Comparison of ENCODE assay signal across 16 mouse cellular contexts in genomic region chr12:86509295-86510279, GRCm38 (mm10).
DNase-seq lines count a peak whose midpoint lies in the region; ATAC-seq lines count a peak whose summit lies in the region.
"Had no signal": no experiment of that assay in that cellular context is flagged by ENCODE, and none has a peak within 500 bp of the region (broad histone marks: within the 10 kb centered on the region; RNA-seq: fewer than 3 reads in every experiment).

No protein-coding gene starts in this region.

- no peak overlapping the region for H3K9ac ChIP-seq in kidney, embryonic 15.5 days
- H3K9ac ChIP-seq in hindbrain, embryonic 13.5 days: peak overlapping the region; percentile 14; the same call in 1 of the 2 replicates
- H3K9ac ChIP-seq in midbrain, embryonic 16.5 days (ENCODE audit: low read depth, low read length): peak overlapping the region; percentile 15; the same call in 1 of the 2 replicates
- H3K9ac ChIP-seq: embryonic facial prominence, embryonic 15.5 days; limb, embryonic 12.5 days had no signal

- no peaks in the 10 kb centered on the region for H3K36me3 ChIP-seq in kidney, embryonic 15.5 days
- no peaks in the 10 kb centered on the region for H3K36me3 ChIP-seq in hindbrain, embryonic 13.5 days
- no peaks in the 10 kb centered on the region for H3K36me3 ChIP-seq in midbrain, embryonic 16.5 days (ENCODE audit: control insufficient read depth, insufficient read depth, low read length)
- H3K36me3 ChIP-seq: embryonic facial prominence, embryonic 15.5 days; limb, embryonic 12.5 days had no signal

- H3K4me3 ChIP-seq in kidney, embryonic 15.5 days (replicated peaks): no peak overlapping the region
- no peak overlapping the region for H3K4me3 ChIP-seq in hindbrain, embryonic 13.5 days
- no peak overlapping the region for H3K4me3 ChIP-seq in midbrain, embryonic 16.5 days (ENCODE audit: low read depth, low read length)
- H3K4me3 ChIP-seq: embryonic facial prominence, embryonic 15.5 days; limb, embryonic 12.5 days had no signal

- 25% methylated on average over 13 of the region's 13 CpGs for WGBS in kidney, embryonic 15.5 days
- WGBS in hindbrain, embryonic 13.5 days: 28% methylated on average over 13 of the region's 13 CpGs
- WGBS in midbrain, embryonic 16.5 days: 45% methylated on average over 13 of the region's 13 CpGs

- H3K27ac ChIP-seq in kidney, embryonic 15.5 days: no peak overlapping the region
- peak overlapping the region; percentile 67 for H3K27ac ChIP-seq in hindbrain, embryonic 13.5 days
- H3K27ac ChIP-seq in midbrain, embryonic 16.5 days (ENCODE audit: low read length): no peak overlapping the region
- H3K27ac ChIP-seq: embryonic facial prominence, embryonic 15.5 days; limb, embryonic 12.5 days had no signal

- DNase-seq in kidney, adult 11 months: no peak
- DNase-seq in MN1 (ENCODE audit: low spot score): peak; percentile 83
- DNase-seq in ovary, postnatal 10 days (ENCODE audit: low spot score): no peak
- DNase-seq in heart, adult 8-10 months (ENCODE audit: low spot score): no peak
- no peak for DNase-seq in right cerebral cortex, postnatal 14 days
- DNase-seq: adrenal gland, postnatal 25 days; cerebellum, adult 11 months; heart, adult 11 months; layer of hippocampus, adult 9-11 months; lung, postnatal 14 days; thymus, adult 18-20 months had no signal

- no peak overlapping the region for H3K4me2 ChIP-seq in kidney, embryonic 15.5 days
- H3K4me2 ChIP-seq in hindbrain, embryonic 13.5 days: no peak overlapping the region
- no peak overlapping the region for H3K4me2 ChIP-seq in midbrain, embryonic 16.5 days (ENCODE audit: low read length)
- H3K4me2 ChIP-seq: embryonic facial prominence, embryonic 15.5 days; limb, embryonic 12.5 days had no signal

- peaks cover 6% of the 10 kb centered on the region for H3K4me1 ChIP-seq in kidney, embryonic 15.5 days
- H3K4me1 ChIP-seq in hindbrain, embryonic 13.5 days (replicated peaks): peaks cover 18% of the 10 kb centered on the region
- peaks cover 3% of the 10 kb centered on the region; the same call in 1 of the 2 replicates for H3K4me1 ChIP-seq in midbrain, embryonic 16.5 days (ENCODE audit: control insufficient read depth, insufficient read depth, low read length)
- H3K4me1 ChIP-seq: embryonic facial prominence, embryonic 15.5 days had no signal

- no peaks in the 10 kb centered on the region for H3K9me3 ChIP-seq in kidney, embryonic 15.5 days (replicated peaks)
- no peaks in the 10 kb centered on the region for H3K9me3 ChIP-seq in hindbrain, embryonic 13.5 days
- H3K9me3 ChIP-seq in midbrain, embryonic 16.5 days (replicated peaks; ENCODE audit: control insufficient read depth, low read length, poor library complexity, severe bottlenecking): no peaks in the 10 kb centered on the region
- H3K9me3 ChIP-seq: embryonic facial prominence, embryonic 15.5 days; limb, embryonic 12.5 days had no signal

- H3K27me3 ChIP-seq in kidney, embryonic 15.5 days: no peaks in the 10 kb centered on the region
- 0 out of 2 replicates have a peak, but pooled peaks cover 13% of the 10 kb centered on the region for H3K27me3 ChIP-seq in hindbrain, embryonic 13.5 days
- no peaks in the 10 kb centered on the region for H3K27me3 ChIP-seq in midbrain, embryonic 16.5 days (ENCODE audit: control insufficient read depth, insufficient read depth, low read depth, low read length)
- H3K27me3 ChIP-seq: embryonic facial prominence, embryonic 15.5 days had no signal

- ATAC-seq in kidney, embryonic 15.5 days (replicated peaks; ENCODE audit: low FRiP score): peak; percentile 64; the same call in 1 of the 2 replicates
- ATAC-seq in hindbrain, embryonic 13.5 days (ENCODE audit: low FRiP score): peak; percentile 52; the same call in 1 of the 2 replicates
- ATAC-seq in midbrain, embryonic 16.5 days: no peak
